Mouse (Mus musculus) limb, embryonic 12.5 days (tissue): Measurements from ENCODE around the gene Gata3. TPM values are rescaled to one million over a fixed set of nuclear protein-coding genes. Genes with fewer than 3 reads are reported as not detected.
A peak's percentile ranks its signal among the peaks of the same experiment; 100 is the strongest.

Source experiments
- ATAC-seq: fragments of 200-750 bp; cut with Nextera tagmentation; 2 replicates; pipeline ENCODE4 v1.8.0; 2017; ENCODE audit warnings: low read depth, moderate TSS enrichment; ENCODE audit not compliant: insufficient number of reproducible peaks, insufficient read depth, low FRiP score, low TSS enrichment
- H3K27ac ChIP-seq: fragments of 300-500 bp; sonication (generic); 2 replicates; pipeline ENCODE4 v1.5.1; 2016; ENCODE audit warnings: mild to moderate bottlenecking, moderate library complexity
- H3K27me3 ChIP-seq: fragments of 300-500 bp; sonication (generic); 2 replicates; pipeline ENCODE4 v1.6.1; 2016; ENCODE audit warnings: mild to moderate bottlenecking, moderate library complexity
- H3K36me3 ChIP-seq: fragments of 300-500 bp; sonication (generic); 2 replicates; pipeline ENCODE4 v1.6.1; 2016; ENCODE audit warnings: mild to moderate bottlenecking, moderate library complexity
- H3K4me1 ChIP-seq: fragments of 300-500 bp; sonication (generic); replicated peaks from 2 replicates; pipeline ENCODE4 v1.6.1; 2016
- H3K4me2 ChIP-seq: fragments of 300-500 bp; sonication (generic); 2 replicates; pipeline ENCODE4 v1.6.1; 2016; ENCODE audit warnings: mild to moderate bottlenecking, moderate library complexity
- H3K4me3 ChIP-seq: fragments of 300-500 bp; sonication (generic); replicated peaks from 2 replicates; pipeline ENCODE4 v1.5.1; 2016; ENCODE audit warnings: mild to moderate bottlenecking
- H3K9ac ChIP-seq: fragments of 300-500 bp; sonication (generic); replicated peaks from 2 replicates; pipeline ENCODE4 v1.6.1; 2016; ENCODE audit warnings: mild to moderate bottlenecking, moderate library complexity
- H3K9me3 ChIP-seq: fragments of 300-500 bp; sonication (generic); 2 replicates; pipeline ENCODE4 v1.6.1; 2016; ENCODE audit warnings: mild to moderate bottlenecking, moderate library complexity
- WGBS: fragments of 180-500 bp; shearing (Covaris S2); methylation state at CpG from one replicate; pipeline ENCODE4 v1.1.7; 2016; 5-methylcytosine and 5-hydroxymethylcytosine counted together
- polyA plus RNA-seq: library from polyadenylated mRNA; unstranded; fragments of >200 nt; fragmentation: Nextera tagmentation; extraction: Ambion mirVana; gene quantifications from 2 replicates; pipeline ENCODE4 v1.2.1, GENCODE M21; 2016

Gene Gata3
- polyA plus RNA-seq, 1 experiment from 2014 or later = 4.2 TPM

GRCm38 (mm10) chr2:9885217-9885770, 4.5 kb downstream of the Gata3 start:
- Histone ChIP-seq H3K4me3 (no peak overlapping the region), H3K9me3 (peaks cover 3% of the 10 kb centered on the region; the same call in 1 of the 2 replicates), H3K27me3 (peaks cover 99% of the 10 kb centered on the region), H3K4me2 (no peak overlapping the region), H3K27ac (no peak overlapping the region), H3K36me3 (no peaks in the 10 kb centered on the region), H3K9ac (no peak overlapping the region), H3K4me1 (peaks cover 46% of the 10 kb centered on the region)
- ATAC-seq = no peak
- WGBS = 2% methylated on average over 14 of the region's 14 CpGs

GRCm38 (mm10) chr2:9884533-9885216, 5.2 kb downstream of the Gata3 start:
- no peak overlapping the region for H3K27ac ChIP-seq
- ATAC-seq = no peak
- no peak overlapping the region for H3K9ac ChIP-seq
- no peaks in the 10 kb centered on the region for H3K36me3 ChIP-seq
- H3K9me3 ChIP-seq = no peaks in the 10 kb centered on the region
- no peak overlapping the region for H3K4me2 ChIP-seq
- H3K4me3 ChIP-seq = 0 out of 2 replicates have a peak overlapping the region, but pooled peaks have one; percentile 37
- H3K27me3 ChIP-seq = peaks cover 99% of the 10 kb centered on the region
- 5% methylated on average over 15 of the region's 15 CpGs for WGBS
- H3K4me1 ChIP-seq = peaks cover 41% of the 10 kb centered on the region

GRCm38 (mm10) chr2:9883803-9884532, 5.9 kb downstream of the Gata3 start:
- H3K36me3 ChIP-seq = no peaks in the 10 kb centered on the region
- ATAC-seq = no peak
- peaks cover 41% of the 10 kb centered on the region for H3K4me1 ChIP-seq
- peak overlapping the region; percentile 72 for H3K4me2 ChIP-seq
- H3K27ac ChIP-seq = no peak overlapping the region
- H3K4me3 ChIP-seq = 0 out of 2 replicates have a peak overlapping the region, but pooled peaks have one; percentile 37
- H3K9ac ChIP-seq = no peak overlapping the region
- H3K27me3 ChIP-seq = peaks cover 99% of the 10 kb centered on the region
- no peaks in the 10 kb centered on the region for H3K9me3 ChIP-seq
- WGBS = 1% methylated on average over 27 of the region's 27 CpGs

- H3K27ac ChIP-seq = no peak overlapping the region
- under 1% methylated on average over 43 of the region's 43 CpGs for WGBS
- H3K4me2 ChIP-seq = peak overlapping the region; percentile 72
- H3K4me3 ChIP-seq = peak overlapping the region; percentile 37
- H3K27me3 ChIP-seq = peaks cover 100% of the 10 kb centered on the region
- H3K4me1 ChIP-seq = peaks cover 46% of the 10 kb centered on the region
- no peak for ATAC-seq
- H3K9ac ChIP-seq = no peak overlapping the region
- no peaks in the 10 kb centered on the region for H3K36me3 ChIP-seq
- no peaks in the 10 kb centered on the region for H3K9me3 ChIP-seq
Measured at GRCm38 (mm10) chr2:9882926-9883802, 6.7 kb downstream of the Gata3 start.

GRCm38 (mm10) chr2:9882371-9882925, 7.4 kb downstream of the Gata3 start:
- H3K9ac ChIP-seq = 0 out of 2 replicates have a peak overlapping the region, but pooled peaks have one; percentile 34
- peak overlapping the region; percentile 37 for H3K4me3 ChIP-seq
- no peaks in the 10 kb centered on the region for H3K36me3 ChIP-seq
- peaks cover 99% of the 10 kb centered on the region for H3K27me3 ChIP-seq
- H3K4me2 ChIP-seq = peak overlapping the region; percentile 72
- no peak for ATAC-seq
- WGBS = under 1% methylated on average over 39 of the region's 39 CpGs
- no peak overlapping the region for H3K27ac ChIP-seq
- H3K4me1 ChIP-seq = peaks cover 51% of the 10 kb centered on the region
- no peaks in the 10 kb centered on the region for H3K9me3 ChIP-seq

- Histone ChIP-seq H3K27ac (no peak overlapping the region), H3K9ac (peak overlapping the region; percentile 38; the same call in 1 of the 2 replicates), H3K9me3 (no peaks in the 10 kb centered on the region), H3K27me3 (peaks cover 99% of the 10 kb centered on the region), H3K4me3 (peak overlapping the region; percentile 37), H3K36me3 (no peaks in the 10 kb centered on the region), H3K4me1 (peaks cover 58% of the 10 kb centered on the region), H3K4me2 (peak overlapping the region; percentile 72)
- under 1% methylated on average over 13 of the region's 13 CpGs for WGBS
- no peak for ATAC-seq
Measured at GRCm38 (mm10) chr2:9881611-9882023, 8.2 kb downstream of the Gata3 start.

GRCm38 (mm10) chr2:9881051-9881591, 8.7 kb downstream of the Gata3 start, which contains the start of gene 4930412O13Rik:
4930412O13Rik (plus strand) TSS chr2:9881252.
- Histone ChIP-seq H3K9ac (peak within 1 kb of the TSS; percentile 38; the same call in 1 of the 2 replicates), H3K36me3 (no peaks in the 10 kb centered on the region), H3K9me3 (no peaks in the 10 kb centered on the region), H3K27ac (no peak within 1 kb of the TSS), H3K4me1 (peaks cover 58% of the 10 kb centered on the region), H3K27me3 (peaks cover 99% of the 10 kb centered on the region), H3K4me2 (peak within 1 kb of the TSS; percentile 72), H3K4me3 (peak within 1 kb of the TSS; percentile 37)
- no peak for ATAC-seq
- WGBS = under 1% methylated on average over 31 of the region's 35 CpGs

GRCm38 (mm10) chr2:9880271-9880670, 9.6 kb downstream of the Gata3 start:
- H3K9ac ChIP-seq = no peak overlapping the region
- H3K36me3 ChIP-seq = no peaks in the 10 kb centered on the region
- no peak overlapping the region for H3K4me3 ChIP-seq
- no peak for ATAC-seq
- no peak overlapping the region for H3K4me2 ChIP-seq
- H3K9me3 ChIP-seq = no peaks in the 10 kb centered on the region
- H3K27me3 ChIP-seq = peaks cover 99% of the 10 kb centered on the region
- peaks cover 58% of the 10 kb centered on the region for H3K4me1 ChIP-seq
- no peak overlapping the region for H3K27ac ChIP-seq
- 2% methylated on average over 11 of the region's 11 CpGs for WGBS

- 0% methylated on average over 21 of the region's 21 CpGs for WGBS
- Histone ChIP-seq H3K4me3 (peak overlapping the region; percentile 46), H3K27ac (no peak overlapping the region), H3K36me3 (no peaks in the 10 kb centered on the region), H3K9ac (no peak overlapping the region), H3K4me1 (peaks cover 63% of the 10 kb centered on the region), H3K9me3 (no peaks in the 10 kb centered on the region), H3K4me2 (peak overlapping the region; percentile 87), H3K27me3 (peaks cover 99% of the 10 kb centered on the region)
- peak; percentile 91 for ATAC-seq
Measured at GRCm38 (mm10) chr2:9879493-9879892, 10.3 kb downstream of the Gata3 start.

GRCm38 (mm10) chr2:9879092-9879491, 10.7 kb downstream of the Gata3 start:
- Histone ChIP-seq H3K4me1 (peaks cover 63% of the 10 kb centered on the region), H3K27ac (no peak overlapping the region)
- WGBS = under 1% methylated on average over 22 of the region's 22 CpGs

More at GRCm38 (mm10) chr2:9879092-9879491, 10.7 kb downstream of the Gata3 start:
- H3K4me3 ChIP-seq = peak overlapping the region; percentile 46
- no peak; the same call in none of the 2 replicates for ATAC-seq
- H3K4me2 ChIP-seq = peak overlapping the region; percentile 87
- H3K9ac ChIP-seq = no peak overlapping the region
- H3K9me3 ChIP-seq = no peaks in the 10 kb centered on the region
- H3K36me3 ChIP-seq = no peaks in the 10 kb centered on the region
- H3K27me3 ChIP-seq = peaks cover 99% of the 10 kb centered on the region
